Mouse (Mus musculus): ENCODE measurements at regions not wholly inside any gene's neighbourhood (a gene's known extent, or its start where the extent isn't known, plus 50 kb on each side); places are given as distances from the start of the nearest gene placed in this dataset.

- no peak overlapping the region for H3K4me3 ChIP-seq (replicated peaks in 1 of 3; ENCODE audit: low read depth in 2 of 3, low read length in 2 of 3, poor library complexity in 1 of 3)
Measured at GRCm38 (mm10) chr7:90045208-90045800, 64.5 kb upstream of the Eed start.

GRCm38 (mm10) chr7:90046228-90046627 lies 65.4 kb upstream of the Eed start:
- Histone ChIP-seq H3K9ac (ENCODE audit: insufficient read depth, low read depth) (no peak overlapping the region), H3K9me3 (replicated peaks; ENCODE audit: low read length) (no peaks in the 10 kb centered on the region), H3K4me3 (replicated peaks in 1 of 3; ENCODE audit: low read depth in 2 of 3, low read length in 2 of 3, poor library complexity in 1 of 3) (no peak overlapping the region), H3K27me3 (replicated peaks) (no peaks in the 10 kb centered on the region), H3K36me3 (replicated peaks in 1 of 2; ENCODE audit: control insufficient read depth in 1 of 2, insufficient read depth in 1 of 2, low read length in 1 of 2) (no peaks in the 10 kb centered on the region), H3K27ac (ENCODE audit: insufficient read depth, low read depth) (no peak overlapping the region), H3K4me2 (ENCODE audit: insufficient read depth, low read depth, poor library complexity, severe bottlenecking) (no peak overlapping the region), H3K79me2 (replicated peaks; ENCODE audit: control insufficient read depth, extremely low read depth, insufficient read depth, poor library complexity, severe bottlenecking) (no peaks in the 10 kb centered on the region), H3K4me1 (ENCODE audit: control insufficient read depth in 1 of 2, insufficient read depth in 2 of 2) (peaks cover 9 to 43% of the 10 kb centered on the region in 2 experiments)
- no peak for DNase-seq (ENCODE audit: extremely low read depth)
- dilution Hi-C loops (cut with MboI; ENCODE audit: extremely low pct_ligation_motif_present, extremely low pct_unique_long_range_greater_than_20kb, low sequenced_read_pairs) (no loop called here), in situ Hi-C loops (cut with MboI; ENCODE audit: low pct_ligation_motif_present, low pct_unique_long_range_greater_than_20kb, low sequenced_read_pairs) (no loop called here)
- TF ChIP-seq SIN3A (IDR thresholded peaks at IDR 0.05; ENCODE audit: low read length) (no peak), USF2 (conservative IDR thresholded peaks at IDR 0.05; ENCODE audit: low read depth, low read length) (no peak), CHD2 (IDR thresholded peaks at IDR 0.05; ENCODE audit: low read length) (no peak), NRF1 (IDR thresholded peaks at IDR 0.05; ENCODE audit: low read depth, low read length) (no peak), JUN (IDR thresholded peaks at IDR 0.05; ENCODE audit: insufficient read depth, low read depth, low read length) (no peak), MAZ (IDR thresholded peaks at IDR 0.05; ENCODE audit: low read depth, low read length) (no peak), GABPA (IDR thresholded peaks at IDR 0.05; ENCODE audit: insufficient replicate concordance, low read depth, low read length) (no peak), RCOR1 (conservative IDR thresholded peaks at IDR 0.05; ENCODE audit: low read depth, low read length) (no peak), RAD21 (IDR thresholded peaks at IDR 0.05; ENCODE audit: low read depth, low read length) (no peak), NELFE (IDR thresholded peaks at IDR 0.05; ENCODE audit: low read depth, low read length) (no peak), MXI1 (IDR thresholded peaks at IDR 0.05; ENCODE audit: low read depth, low read length) (no peak), EP300 (IDR thresholded peaks at IDR 0.05; ENCODE audit: low read length) (no peak), ZKSCAN1 (IDR thresholded peaks at IDR 0.05; ENCODE audit: borderline replicate concordance, low read depth, low read length) (no peak), UBTF (IDR thresholded peaks at IDR 0.05; ENCODE audit: low read depth, low read length) (no peak), KAT2A (IDR thresholded peaks at IDR 0.05; ENCODE audit: insufficient replicate concordance, low read length) (no peak), MYC (IDR thresholded peaks at IDR 0.05; ENCODE audit: low read depth, low read length) (no peak), POLR2AphosphoS2 (IDR thresholded peaks at IDR 0.05; ENCODE audit: low read depth, low read length) (no peak)

More at GRCm38 (mm10) chr7:90045208-90045800, 64.5 kb upstream of the Eed start:
- Histone ChIP-seq H3K36me3 (replicated peaks in 1 of 2; ENCODE audit: control insufficient read depth in 1 of 2, insufficient read depth in 1 of 2, low read length in 1 of 2) (no peaks in the 10 kb centered on the region), H3K9ac (ENCODE audit: insufficient read depth, low read depth) (no peak overlapping the region), H3K27ac (ENCODE audit: insufficient read depth, low read depth) (no peak overlapping the region), H3K4me2 (ENCODE audit: insufficient read depth, low read depth, poor library complexity, severe bottlenecking) (no peak overlapping the region), H3K27me3 (replicated peaks) (no peaks in the 10 kb centered on the region), H3K9me3 (replicated peaks; ENCODE audit: low read length) (no peaks in the 10 kb centered on the region), H3K79me2 (replicated peaks; ENCODE audit: control insufficient read depth, extremely low read depth, insufficient read depth, poor library complexity, severe bottlenecking) (no peaks in the 10 kb centered on the region), H3K4me1 (ENCODE audit: control insufficient read depth in 1 of 2, insufficient read depth in 2 of 2) (peaks cover 7 to 42% of the 10 kb centered on the region in 2 experiments)
- no peak for DNase-seq (ENCODE audit: extremely low read depth)
- dilution Hi-C loops (cut with MboI; ENCODE audit: extremely low pct_ligation_motif_present, extremely low pct_unique_long_range_greater_than_20kb, low sequenced_read_pairs) (no loop called here), in situ Hi-C loops (cut with MboI; ENCODE audit: low pct_ligation_motif_present, low pct_unique_long_range_greater_than_20kb, low sequenced_read_pairs) (no loop called here)
- no peak for TF ChIP-seq CHD2 (IDR thresholded peaks at IDR 0.05; ENCODE audit: low read length)
- TF ChIP-seq RAD21 (IDR thresholded peaks at IDR 0.05; ENCODE audit: low read depth, low read length): no peak
- no peak for TF ChIP-seq CTCF (conservative IDR thresholded peaks at IDR 0.05 in 1 of 2, IDR thresholded peaks at IDR 0.05 in 1 of 2; ENCODE audit: low read depth in 2 of 2, low read length in 2 of 2)
- TF ChIP-seq KAT2A (IDR thresholded peaks at IDR 0.05; ENCODE audit: insufficient replicate concordance, low read length): no peak
- no peak for TF ChIP-seq RCOR1 (conservative IDR thresholded peaks at IDR 0.05; ENCODE audit: low read depth, low read length)
- TF ChIP-seq GABPA (IDR thresholded peaks at IDR 0.05; ENCODE audit: insufficient replicate concordance, low read depth, low read length): no peak
- TF ChIP-seq NRF1 (IDR thresholded peaks at IDR 0.05; ENCODE audit: low read depth, low read length): no peak
- TF ChIP-seq MAZ (IDR thresholded peaks at IDR 0.05; ENCODE audit: low read depth, low read length): no peak
- no peak for TF ChIP-seq MYC (IDR thresholded peaks at IDR 0.05; ENCODE audit: low read depth, low read length)
- no peak for TF ChIP-seq ETS1 (conservative IDR thresholded peaks at IDR 0.05; ENCODE audit: low read depth, low read length)
- no peak for TF ChIP-seq MAX (IDR thresholded peaks at IDR 0.05; ENCODE audit: low read length)
- no peak for TF ChIP-seq SMC3 (IDR thresholded peaks at IDR 0.05; ENCODE audit: low read depth, low read length)
- no peak for TF ChIP-seq SIN3A (IDR thresholded peaks at IDR 0.05; ENCODE audit: low read length)

Data from CH12.LX (cell line).